Mouse (Mus musculus) thymus, adult 2 months (tissue): ENCODE measurements around the gene Ddx27. TPM values are rescaled to one million over a fixed set of nuclear protein-coding genes. Genes with fewer than 3 reads are reported as not detected.

ENCODE experiments used
- DNase-seq: peaks from one replicate; pipeline ENCODE4 v3.0.0; 2021
- H3K27ac ChIP-seq: fragments of 200-500 bp; 2 replicates; pipeline ENCODE4 v1.5.1; 2012; ENCODE audit warnings: low read length, control low read depth; ENCODE audit not compliant: control insufficient read depth, insufficient read depth
- H3K27me3 ChIP-seq: fragments of 200-500 bp; 2 replicates; pipeline ENCODE4 v1.6.1; 2012; ENCODE audit warnings: mild to moderate bottlenecking, low read length, moderate library complexity, mixed read lengths; ENCODE audit not compliant: control insufficient read depth, insufficient read depth
- H3K36me3 ChIP-seq: fragments of 200-500 bp; 2 replicates; pipeline ENCODE4 v1.6.1; 2012; ENCODE audit warnings: mild to moderate bottlenecking, low read length, moderate library complexity; ENCODE audit not compliant: control insufficient read depth, insufficient read depth
- H3K4me1 ChIP-seq: fragments of 200-500 bp; replicated peaks from 2 replicates; pipeline ENCODE4 v1.6.1; 2012; ENCODE audit warnings: low read length; ENCODE audit not compliant: control insufficient read depth, insufficient read depth
- H3K4me3 ChIP-seq: fragments of 200-500 bp; 2 replicates; pipeline ENCODE4 v1.5.1; 2012; ENCODE audit warnings: mild to moderate bottlenecking, low read length, control low read depth, moderate library complexity; ENCODE audit not compliant: control insufficient read depth, insufficient read depth
- CTCF ChIP-seq: fragments of 200-500 bp; IDR thresholded peaks from 2 replicates; pipeline ENCODE4 v1.5.1; 2012; ENCODE audit warnings: mild to moderate bottlenecking, control low read depth, low read length, moderate library complexity, borderline replicate concordance; ENCODE audit not compliant: control insufficient read depth, poor library complexity, insufficient read depth; ENCODE audit errors: extremely low read depth
- POLR2A ChIP-seq: fragments of 200-500 bp; IDR thresholded peaks from 2 replicates; pipeline ENCODE4 v1.6.1; 2012; ENCODE audit warnings: mild to moderate bottlenecking, low read length, control low read depth, moderate library complexity; ENCODE audit not compliant: control insufficient read depth, poor library complexity, insufficient read depth; ENCODE audit errors: extremely low read depth
- WGBS: fragments of 180-500 bp; shearing (Covaris S2); methylation state at CpG from one replicate; pipeline ENCODE4 v1.1.7; 2018; 5-methylcytosine and 5-hydroxymethylcytosine counted together
- polyA plus RNA-seq: library from polyadenylated mRNA; depleted of rRNA; stranded (reverse); fragments of >200 nt; gene quantifications from 2 replicates; pipeline ENCODE4 v1.2.3, GENCODE M21; 2012; rRNA removed

Ddx27 gene
- 46.0 and 50.6 TPM in 2 replicates for polyA plus RNA-seq

DNA sequence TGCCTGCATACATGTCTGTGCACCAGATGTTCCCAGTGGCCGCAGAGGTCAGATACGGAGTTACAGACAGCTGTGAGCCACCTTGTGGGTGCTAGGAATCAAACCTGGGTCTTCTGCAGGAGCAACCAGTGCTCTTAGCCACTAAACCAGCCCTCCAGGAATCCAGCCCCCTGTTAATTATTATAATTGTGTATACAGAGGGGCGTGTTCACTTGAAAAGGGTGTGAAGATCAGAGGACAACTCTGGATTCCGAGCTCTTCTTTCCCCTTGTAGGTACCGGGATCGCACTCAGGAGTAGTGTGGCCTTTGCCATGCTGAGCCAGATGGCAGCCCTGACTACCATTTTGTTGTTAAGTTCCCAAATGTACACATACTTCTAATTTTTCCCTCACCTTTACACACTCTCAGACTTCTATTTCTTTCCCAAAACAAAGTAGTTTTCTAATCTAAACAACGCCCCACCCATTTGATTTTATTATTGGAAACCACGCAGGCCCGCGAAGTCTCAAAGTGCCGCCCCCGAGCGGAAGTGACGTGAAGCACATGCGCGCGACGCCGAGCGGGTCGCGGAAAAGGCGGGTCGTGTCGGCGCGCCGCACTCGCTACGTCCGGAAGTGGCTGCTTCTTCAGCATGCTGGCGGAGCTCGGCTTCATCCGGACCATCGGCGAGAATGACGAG lies at the start of gene Ddx27:
Ddx27 (plus strand) TSS at position 492 of the 680 bp plus-strand sequence.
- TF ChIP-seq POLR2A (peak; percentile 51; the same call in 1 of the 2 replicates), CTCF (no peak)
- no peak within 1 kb of the TSS for H3K27ac ChIP-seq
- DNase-seq, result peak; percentile 91
- H3K4me1 ChIP-seq, result peaks cover 11% of the 10 kb centered on the region
- H3K4me3 ChIP-seq, result peak within 1 kb of the TSS; percentile 66
- 3% methylated on average over 37 of the region's 37 CpGs for WGBS
- no peaks in the 10 kb centered on the region for H3K27me3 ChIP-seq
- peaks cover 11% of the 10 kb centered on the region for H3K36me3 ChIP-seq

DNA sequence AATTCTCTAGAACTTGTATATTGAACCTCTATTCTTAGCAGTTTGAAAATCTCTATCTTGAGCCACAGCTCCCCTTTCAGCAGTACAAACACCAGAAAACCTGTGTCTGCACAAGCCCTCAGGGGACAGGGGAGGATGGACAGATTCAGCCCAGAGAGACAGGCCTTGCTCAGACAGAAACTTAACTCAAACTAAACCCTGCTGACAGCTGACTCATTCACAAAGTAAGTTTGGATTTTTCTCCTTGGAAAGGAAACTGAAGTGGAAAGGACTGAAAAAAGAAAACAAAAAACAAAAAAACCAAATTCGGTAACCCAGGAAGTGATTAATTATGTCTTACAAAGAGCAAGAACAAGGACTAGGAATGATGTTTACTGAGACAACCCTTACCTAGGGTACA lies 41.8 kb upstream of the Ddx27 start:
- H3K4me1 ChIP-seq, result peaks cover 12% of the 10 kb centered on the region
- WGBS, result 46% methylated on average over 1 of the region's 1 CpGs

DNA sequence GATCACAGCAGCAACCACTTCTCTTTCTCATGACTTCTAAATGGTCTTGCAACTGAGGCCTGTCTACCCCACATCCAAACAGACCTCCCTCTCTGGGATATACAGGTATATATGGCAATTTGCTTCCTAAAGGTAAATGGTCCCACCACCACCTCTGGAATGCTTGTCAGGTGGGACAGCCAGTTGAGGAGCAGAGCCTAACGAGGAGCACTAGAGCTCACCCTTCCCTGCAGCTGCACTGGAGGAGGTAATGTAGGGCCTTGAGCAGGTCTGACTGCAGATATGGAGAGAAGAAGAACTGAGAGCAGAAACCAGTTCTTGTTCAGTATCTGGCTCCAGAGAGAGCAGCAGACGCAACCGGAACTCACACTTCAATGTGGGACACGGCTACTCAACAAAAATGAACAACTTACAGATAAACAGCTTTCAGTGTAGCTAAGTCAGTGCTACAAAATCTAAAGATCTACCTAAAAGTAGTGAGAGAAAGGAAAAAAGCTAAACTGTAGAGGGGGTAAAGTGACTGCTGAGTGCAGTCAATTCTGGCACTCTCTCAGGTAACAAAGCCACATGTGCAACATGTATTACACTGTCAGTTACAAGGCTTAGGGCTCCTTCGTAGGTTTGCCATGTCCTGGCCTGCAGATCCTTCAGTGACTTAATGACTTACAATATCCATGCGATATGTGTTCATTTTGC lies 40.7 kb upstream of the Ddx27 start:
- no peak for DNase-seq
- no peak overlapping the region for H3K4me3 ChIP-seq
- H3K4me1 ChIP-seq, result peaks cover 12% of the 10 kb centered on the region
- H3K27ac ChIP-seq, result peak overlapping the region; percentile 29; the same call in 1 of the 2 replicates
- no peak for TF ChIP-seq CTCF
- no peak for TF ChIP-seq POLR2A
- H3K36me3 ChIP-seq, result no peaks in the 10 kb centered on the region
- H3K27me3 ChIP-seq, result no peaks in the 10 kb centered on the region
- WGBS, result 66% methylated on average over 6 of the region's 6 CpGs

More for the DNA sequence above, 41.8 kb upstream of the Ddx27 start:
- H3K27me3 ChIP-seq, result no peaks in the 10 kb centered on the region
- no peak overlapping the region for H3K4me3 ChIP-seq
- no peaks in the 10 kb centered on the region for H3K36me3 ChIP-seq
- no peak overlapping the region for H3K27ac ChIP-seq
- TF ChIP-seq CTCF, result no peak
- TF ChIP-seq POLR2A, result no peak
- DNase-seq, result no peak

DNA sequence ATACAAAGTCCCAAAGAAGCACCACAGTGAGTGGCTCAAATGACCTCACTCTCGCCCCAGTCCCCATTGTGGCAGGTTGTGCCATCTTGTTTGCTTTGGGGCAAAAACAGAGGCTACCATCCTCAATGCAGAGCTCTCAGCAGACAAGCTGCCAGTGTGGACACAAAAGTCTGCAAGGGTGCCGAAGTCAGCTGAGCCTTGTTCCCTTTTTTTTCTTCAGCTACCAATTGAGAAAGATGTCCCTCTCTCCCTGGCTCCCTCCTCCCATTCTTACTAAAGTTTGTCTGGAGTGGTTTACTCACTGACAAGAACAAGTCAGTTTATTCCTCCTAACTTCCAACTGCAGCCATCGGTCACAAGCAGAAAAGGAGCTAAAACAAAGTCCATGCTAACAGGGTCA lies 38.6 kb upstream of the Ddx27 start:
- Histone ChIP-seq H3K4me1 (peaks cover 12% of the 10 kb centered on the region), H3K36me3 (no peaks in the 10 kb centered on the region), H3K4me3 (no peak overlapping the region), H3K27ac (no peak overlapping the region), H3K27me3 (no peaks in the 10 kb centered on the region)
- WGBS, result 69% methylated on average over 3 of the region's 3 CpGs
- TF ChIP-seq CTCF (no peak), POLR2A (no peak)
- DNase-seq, result no peak

DNA sequence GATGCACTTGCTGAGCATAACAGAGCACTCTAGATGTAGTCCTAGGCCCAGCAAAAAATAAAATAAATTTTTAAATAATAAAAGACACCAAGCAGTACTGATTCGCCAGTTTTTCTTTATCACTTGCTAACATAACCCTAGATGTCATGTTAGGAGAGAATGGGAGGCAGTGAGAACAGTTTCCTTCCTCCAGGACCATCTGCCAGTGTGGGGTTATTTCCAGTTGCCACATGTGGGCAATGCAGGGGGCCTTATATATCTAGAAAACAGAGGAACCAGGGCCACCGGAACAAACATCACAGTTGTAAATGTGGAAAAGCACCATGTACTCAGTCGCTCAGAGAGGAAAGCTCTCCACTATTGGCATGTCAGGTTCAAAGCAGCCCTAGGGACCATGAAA lies 37.5 kb upstream of the Ddx27 start:
- no peak for DNase-seq
- no peaks in the 10 kb centered on the region for H3K36me3 ChIP-seq
- TF ChIP-seq POLR2A (no peak), CTCF (no peak)
- no peak overlapping the region for H3K4me3 ChIP-seq
- H3K27me3 ChIP-seq, result no peaks in the 10 kb centered on the region
- H3K4me1 ChIP-seq, result peaks cover 12% of the 10 kb centered on the region
- WGBS, result 29% methylated on average over 3 of the region's 3 CpGs
- no peak overlapping the region for H3K27ac ChIP-seq

DNA sequence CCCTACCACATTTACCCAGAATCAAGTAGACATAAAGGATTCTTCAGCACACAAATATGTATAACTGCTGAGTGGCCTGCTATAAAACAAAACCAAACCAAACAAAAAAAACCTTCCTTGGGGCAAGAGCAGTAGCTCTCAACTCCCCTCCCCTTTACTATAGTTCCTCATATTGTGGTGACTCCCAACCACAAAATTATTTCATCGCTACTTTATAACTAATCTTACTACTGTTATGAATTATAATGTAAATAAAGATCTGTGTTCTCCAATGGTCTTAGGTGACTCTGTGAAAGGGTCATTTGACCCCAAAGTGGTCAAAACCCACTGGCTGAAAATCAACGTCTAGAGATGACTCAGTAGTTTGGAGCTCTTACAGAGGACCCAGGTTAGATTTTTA lies 34.8 kb upstream of the Ddx27 start:
- Histone ChIP-seq H3K4me3 (no peak overlapping the region), H3K36me3 (no peaks in the 10 kb centered on the region), H3K27me3 (no peaks in the 10 kb centered on the region), H3K4me1 (peaks cover 6% of the 10 kb centered on the region), H3K27ac (no peak overlapping the region)
- TF ChIP-seq POLR2A (no peak), CTCF (no peak)
- 10% methylated on average over 2 of the region's 2 CpGs for WGBS
- no peak for DNase-seq

DNA sequence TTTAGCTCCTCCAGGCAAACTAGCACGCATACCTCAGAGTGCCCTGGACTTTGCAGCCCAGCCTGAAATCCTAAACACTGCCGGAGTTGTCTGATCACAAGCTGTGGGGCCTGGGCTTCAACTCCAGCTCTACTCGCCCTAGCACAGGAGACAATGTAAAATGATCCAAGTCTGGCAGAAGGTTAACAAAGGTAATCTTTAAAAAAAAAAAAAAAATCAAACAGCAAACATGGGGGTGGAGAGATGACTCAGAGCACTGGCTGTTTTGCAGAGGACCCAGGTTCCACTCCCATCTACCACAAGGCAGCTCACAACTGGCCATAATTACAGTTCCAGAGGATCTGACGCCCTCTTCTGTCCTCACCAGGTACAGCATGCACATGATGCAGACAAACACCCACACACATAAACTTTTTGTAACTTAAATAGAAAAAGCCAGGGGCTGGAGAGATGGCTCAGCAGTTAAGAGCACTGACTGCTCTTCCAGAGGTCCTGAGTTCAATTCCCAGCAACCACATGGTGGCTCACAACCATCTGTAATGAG lies 31.6 kb upstream of the Ddx27 start:
- no peaks in the 10 kb centered on the region for H3K27me3 ChIP-seq
- no peak for DNase-seq
- H3K27ac ChIP-seq, result no peak overlapping the region
- H3K4me3 ChIP-seq, result no peak overlapping the region
- no peaks in the 10 kb centered on the region for H3K36me3 ChIP-seq
- no peaks in the 10 kb centered on the region for H3K4me1 ChIP-seq
- 89% methylated on average over 4 of the region's 4 CpGs for WGBS
- TF ChIP-seq CTCF (no peak), POLR2A (no peak)
